Mouse (Mus musculus) thymus, adult 2 months (tissue): ENCODE data around the gene Trim2. TPM values are rescaled to one million over a fixed set of nuclear protein-coding genes. Genes with fewer than 3 reads are reported as not detected.

Experiments used
- DNase-seq: peaks from one replicate; pipeline ENCODE4 v3.0.0; 2021
- H3K27ac ChIP-seq: fragments of 200-500 bp; 2 replicates; pipeline ENCODE4 v1.5.1; 2012; ENCODE audit warnings: low read length, control low read depth; ENCODE audit not compliant: control insufficient read depth, insufficient read depth
- H3K27me3 ChIP-seq: fragments of 200-500 bp; 2 replicates; pipeline ENCODE4 v1.6.1; 2012; ENCODE audit warnings: mild to moderate bottlenecking, low read length, moderate library complexity, mixed read lengths; ENCODE audit not compliant: control insufficient read depth, insufficient read depth
- H3K36me3 ChIP-seq: fragments of 200-500 bp; 2 replicates; pipeline ENCODE4 v1.6.1; 2012; ENCODE audit warnings: mild to moderate bottlenecking, low read length, moderate library complexity; ENCODE audit not compliant: control insufficient read depth, insufficient read depth
- H3K4me1 ChIP-seq: fragments of 200-500 bp; replicated peaks from 2 replicates; pipeline ENCODE4 v1.6.1; 2012; ENCODE audit warnings: low read length; ENCODE audit not compliant: control insufficient read depth, insufficient read depth
- H3K4me3 ChIP-seq: fragments of 200-500 bp; 2 replicates; pipeline ENCODE4 v1.5.1; 2012; ENCODE audit warnings: mild to moderate bottlenecking, low read length, control low read depth, moderate library complexity; ENCODE audit not compliant: control insufficient read depth, insufficient read depth
- CTCF ChIP-seq: fragments of 200-500 bp; IDR thresholded peaks from 2 replicates; pipeline ENCODE4 v1.5.1; 2012; ENCODE audit warnings: mild to moderate bottlenecking, control low read depth, low read length, moderate library complexity, borderline replicate concordance; ENCODE audit not compliant: control insufficient read depth, poor library complexity, insufficient read depth; ENCODE audit errors: extremely low read depth
- POLR2A ChIP-seq: fragments of 200-500 bp; IDR thresholded peaks from 2 replicates; pipeline ENCODE4 v1.6.1; 2012; ENCODE audit warnings: mild to moderate bottlenecking, low read length, control low read depth, moderate library complexity; ENCODE audit not compliant: control insufficient read depth, poor library complexity, insufficient read depth; ENCODE audit errors: extremely low read depth
- WGBS: fragments of 180-500 bp; shearing (Covaris S2); methylation state at CpG from one replicate; pipeline ENCODE4 v1.1.7; 2018; 5-methylcytosine and 5-hydroxymethylcytosine counted together
- polyA plus RNA-seq: library from polyadenylated mRNA; depleted of rRNA; stranded (reverse); fragments of >200 nt; gene quantifications from 2 replicates; pipeline ENCODE4 v1.2.3, GENCODE M21; 2012

Trim2 gene
- polyA plus RNA-seq, 1 experiment = 4.2 TPM

DNA sequence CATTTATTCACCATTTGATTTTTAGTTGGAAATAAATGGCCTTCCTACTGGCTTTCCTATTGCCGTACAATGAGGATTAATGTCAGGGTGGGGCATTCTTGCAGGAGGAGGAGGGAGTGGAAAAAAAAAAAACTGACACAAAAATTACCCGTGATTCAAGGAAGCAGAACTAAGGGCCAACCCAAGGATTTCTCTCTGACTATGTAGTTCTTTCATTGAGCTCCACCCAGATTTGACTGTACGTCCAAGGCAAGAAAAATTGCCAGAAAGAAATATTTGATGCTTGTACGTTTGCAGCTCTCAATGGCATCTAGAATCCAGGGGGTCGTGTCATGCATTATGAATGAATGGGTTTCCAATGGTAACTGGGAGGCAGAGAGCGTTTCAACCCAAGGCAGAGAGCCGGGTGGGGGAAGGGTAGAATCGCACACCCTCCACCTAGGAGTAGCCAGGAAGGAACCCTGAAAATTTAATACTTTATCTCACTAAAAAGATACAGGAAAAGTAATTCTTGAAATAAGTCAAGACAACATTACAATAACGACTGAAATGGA, 86.9 kb downstream of the Trim2 start:
- WGBS = 15% methylated on average over 9 of the region's 9 CpGs
- DNase-seq = no peak
- no peaks in the 10 kb centered on the region; the same call in 1 of the 2 replicates for H3K27me3 ChIP-seq
- H3K36me3 ChIP-seq = no peaks in the 10 kb centered on the region
- no peak overlapping the region for H3K4me3 ChIP-seq
- H3K27ac ChIP-seq = no peak overlapping the region
- H3K4me1 ChIP-seq = peaks cover 3% of the 10 kb centered on the region; the same call in 1 of the 2 replicates
- TF ChIP-seq CTCF (no peak), POLR2A (no peak)

DNA sequence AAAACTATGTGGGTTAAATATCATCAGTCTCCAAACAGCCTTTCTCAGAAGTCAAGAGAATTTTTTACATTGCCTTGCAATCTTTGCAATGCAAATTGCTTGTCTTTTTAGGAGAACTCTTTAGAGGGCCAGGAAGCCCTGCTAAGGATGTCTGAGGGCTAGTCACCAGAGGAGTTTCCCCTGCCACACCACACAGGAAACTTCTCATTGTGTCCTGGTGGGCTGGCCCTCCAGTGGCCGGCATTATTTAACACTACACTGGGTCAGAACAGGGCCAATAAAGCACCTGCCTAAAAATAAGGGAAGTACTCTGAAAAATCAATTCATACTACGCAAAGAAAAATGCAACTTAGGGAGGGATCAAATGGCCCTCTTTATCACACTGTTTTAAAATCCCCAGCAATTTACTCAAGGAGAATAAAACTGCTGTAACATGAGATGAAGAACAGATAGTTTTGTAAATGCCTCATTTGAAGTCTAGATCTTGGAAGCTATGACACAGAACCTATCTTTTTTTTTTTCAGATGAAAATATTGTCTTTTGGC, 87.4 kb downstream of the Trim2 start:
- Histone ChIP-seq H3K27me3 (no peaks in the 10 kb centered on the region; the same call in 1 of the 2 replicates), H3K4me3 (no peak overlapping the region), H3K36me3 (no peaks in the 10 kb centered on the region), H3K4me1 (peaks cover 3% of the 10 kb centered on the region; the same call in 1 of the 2 replicates), H3K27ac (no peak overlapping the region)
- DNase-seq = no peak
- WGBS = 11% methylated on average over 2 of the region's 2 CpGs
- TF ChIP-seq CTCF = no peak
- TF ChIP-seq POLR2A = no peak

DNA sequence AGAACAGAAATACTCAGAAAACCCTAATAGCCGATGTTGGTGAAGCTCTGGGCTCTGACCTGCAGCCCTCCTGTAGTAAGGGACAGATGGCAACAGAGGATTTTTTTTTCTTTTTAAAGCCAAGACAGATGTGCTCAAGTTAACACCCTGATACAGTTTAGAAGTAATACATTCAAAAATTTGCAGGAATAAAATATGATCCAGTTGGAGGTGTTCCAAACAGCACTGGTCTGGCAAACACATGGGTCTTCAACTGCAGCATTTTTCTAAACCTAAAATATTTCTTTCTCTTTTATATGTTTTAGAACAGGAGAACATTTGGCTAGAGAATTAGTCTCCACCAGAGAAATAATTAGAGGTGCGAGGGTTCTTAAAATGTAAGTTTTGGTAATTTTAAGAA, 88.2 kb downstream of the Trim2 start:
- no peak for DNase-seq
- H3K4me1 ChIP-seq = peaks cover 3% of the 10 kb centered on the region; the same call in 1 of the 2 replicates
- H3K4me3 ChIP-seq = no peak overlapping the region
- no peaks in the 10 kb centered on the region for H3K36me3 ChIP-seq
- no peaks in the 10 kb centered on the region; the same call in 1 of the 2 replicates for H3K27me3 ChIP-seq
- 90% methylated on average over 2 of the region's 2 CpGs for whole genome bisulfite sequencing
- TF ChIP-seq POLR2A (no peak), CTCF (no peak)
- H3K27ac ChIP-seq = no peak overlapping the region

DNA sequence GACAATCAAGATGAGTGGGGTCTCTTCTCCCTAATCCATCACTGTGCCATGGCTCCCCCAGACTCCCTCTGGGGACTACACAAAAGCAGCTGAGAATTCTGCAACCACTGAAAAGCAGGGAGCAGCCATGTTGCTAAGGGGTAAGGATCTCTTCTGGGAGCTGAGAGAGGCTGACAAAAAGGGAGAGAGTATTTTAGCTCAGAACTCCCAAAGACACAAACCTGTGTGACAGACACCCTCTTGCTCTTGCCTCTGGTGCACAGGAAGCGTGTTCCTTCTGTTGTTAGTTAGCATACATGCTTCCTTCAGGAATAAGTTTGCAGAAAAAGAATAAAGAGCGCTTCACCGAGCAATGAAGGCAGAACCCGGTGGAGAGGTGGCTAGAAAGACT, 88.7 kb downstream of the Trim2 start:
- peaks cover 3% of the 10 kb centered on the region; the same call in 1 of the 2 replicates for H3K4me1 ChIP-seq
- H3K27me3 ChIP-seq = no peaks in the 10 kb centered on the region; the same call in 1 of the 2 replicates
- 82% methylated on average over 4 of the region's 4 CpGs for whole genome bisulfite sequencing
- H3K27ac ChIP-seq = no peak overlapping the region
- H3K4me3 ChIP-seq = no peak overlapping the region
- no peaks in the 10 kb centered on the region for H3K36me3 ChIP-seq
- no peak for TF ChIP-seq CTCF
- no peak for TF ChIP-seq POLR2A
- DNase-seq = no peak

DNA sequence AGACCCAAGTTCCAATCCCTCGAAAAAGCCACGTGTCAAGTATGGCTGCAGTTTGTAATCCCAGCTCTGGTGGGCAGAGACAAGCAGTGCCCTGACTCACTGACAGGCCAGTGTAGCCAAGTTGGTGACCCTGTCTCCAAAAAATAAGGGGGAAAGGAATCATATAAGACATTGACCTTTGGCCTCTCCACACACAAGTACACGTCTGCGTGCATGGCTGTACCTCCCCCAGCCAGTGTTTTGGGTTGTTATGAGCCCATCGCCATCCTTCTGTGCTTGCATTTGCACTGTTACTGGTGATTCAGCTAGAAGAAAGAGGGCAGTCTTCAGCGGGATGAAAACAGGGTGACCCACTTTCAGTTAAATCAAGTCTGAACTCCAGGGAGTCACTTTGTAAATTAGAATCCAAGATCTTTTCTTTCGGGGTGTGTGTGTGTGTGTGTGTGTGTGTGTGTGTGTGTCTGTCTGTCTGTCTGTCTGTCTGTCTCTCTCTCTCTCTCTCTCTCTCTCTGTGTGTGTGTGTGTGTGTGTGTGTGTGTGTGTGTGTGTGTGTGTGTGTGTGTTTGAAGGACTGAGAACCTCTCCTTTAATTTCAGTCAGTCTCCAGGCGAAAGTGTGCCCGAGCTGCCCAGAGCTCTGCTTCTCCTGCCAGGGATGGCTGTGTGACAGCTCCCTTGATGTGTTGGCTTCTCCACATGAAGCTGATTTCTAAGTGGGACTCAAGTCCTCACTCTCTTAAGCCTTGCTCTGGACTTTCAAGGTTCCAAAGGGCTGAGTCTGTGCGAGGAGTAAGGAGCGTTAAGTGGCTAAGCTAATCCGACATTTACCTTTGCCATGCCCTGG, 89.3 kb downstream of the Trim2 start:
- H3K27me3 ChIP-seq = no peaks in the 10 kb centered on the region; the same call in 1 of the 2 replicates

DNA sequence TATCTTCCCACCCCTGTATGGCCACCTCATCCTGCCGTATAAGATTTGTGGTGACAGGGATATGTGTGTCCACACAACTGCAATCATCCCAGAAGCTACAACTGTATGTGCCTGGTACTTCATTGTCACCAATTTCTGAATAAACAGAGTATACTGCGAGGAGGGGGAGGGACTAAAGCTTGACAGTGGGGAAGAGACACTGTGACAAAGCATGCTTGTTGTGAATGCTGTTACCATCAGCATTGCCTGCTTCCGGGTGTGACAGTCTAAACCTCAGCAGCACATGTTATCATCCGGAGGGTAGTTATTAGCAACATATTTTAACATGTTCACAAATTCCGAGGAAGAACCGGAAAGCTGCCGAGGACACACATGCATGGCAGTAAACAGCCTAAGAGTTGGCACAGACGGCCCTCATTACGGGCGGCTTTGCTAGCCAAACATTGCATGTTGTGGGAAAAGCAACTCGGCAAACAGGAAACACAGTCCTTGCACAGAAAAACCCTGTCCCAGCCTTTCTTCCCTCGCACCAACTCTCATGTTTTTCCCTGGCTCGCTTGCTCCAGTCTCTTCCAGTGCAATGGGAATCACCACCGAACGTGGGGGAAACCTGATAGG, 90.8 kb downstream of the Trim2 start:
- H3K27ac ChIP-seq = no peak overlapping the region
- TF ChIP-seq CTCF (no peak), POLR2A (no peak)
- 91% methylated on average over 15 of the region's 15 CpGs for WGBS
- no peaks in the 10 kb centered on the region; the same call in 1 of the 2 replicates for H3K27me3 ChIP-seq
- H3K4me1 ChIP-seq = peaks cover 2% of the 10 kb centered on the region; the same call in 1 of the 2 replicates
- DNase-seq = no peak
- H3K4me3 ChIP-seq = no peak overlapping the region
- no peaks in the 10 kb centered on the region for H3K36me3 ChIP-seq

More for the DNA sequence above, 89.3 kb downstream of the Trim2 start:
- DNase-seq = no peak
- Histone ChIP-seq H3K4me1 (peaks cover 3% of the 10 kb centered on the region; the same call in 1 of the 2 replicates), H3K4me3 (no peak overlapping the region), H3K27ac (no peak overlapping the region), H3K36me3 (no peaks in the 10 kb centered on the region)
- TF ChIP-seq CTCF (no peak), POLR2A (no peak)
- WGBS = 91% methylated on average over 12 of the region's 12 CpGs
